Mouse (Mus musculus): ENCODE data around the gene Iscu.

DNA sequence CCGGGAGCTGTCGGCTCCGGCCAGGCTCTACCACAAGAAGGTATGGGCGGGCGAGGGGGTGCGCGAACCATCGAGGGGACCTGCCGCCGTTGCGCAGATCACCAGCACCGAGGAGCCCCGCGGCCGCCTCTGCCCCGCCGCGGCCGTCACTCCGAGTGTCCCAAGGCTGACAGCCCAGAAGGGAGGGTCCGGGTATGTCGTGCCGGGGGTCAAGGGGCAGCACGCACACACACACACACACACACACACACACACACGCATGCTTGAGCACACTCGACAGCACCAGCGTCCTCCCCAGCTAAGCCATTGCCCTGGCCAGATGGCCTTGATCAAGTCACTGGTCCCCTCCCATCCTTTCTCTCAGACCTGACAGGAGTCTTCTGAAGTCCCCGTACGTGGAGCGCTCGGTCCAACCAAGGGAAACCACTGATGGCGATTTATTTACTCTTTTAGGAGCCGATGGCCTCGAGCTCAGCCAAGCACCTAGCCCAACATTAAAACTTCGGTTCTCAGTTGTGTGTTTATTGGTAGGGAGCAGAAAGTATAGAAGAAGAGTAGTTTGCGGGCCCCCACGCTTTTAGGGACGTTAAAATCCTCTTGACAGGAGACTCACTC is 464 bp downstream of the Iscu start:
- TF ChIP-seq CTCF (IDR thresholded peaks at IDR 0.05; ENCODE audit: borderline replicate concordance, insufficient read depth, low read depth, low read length): no peak
- no peak for TF ChIP-seq POLR2A (IDR thresholded peaks at IDR 0.05; ENCODE audit: borderline replicate concordance, insufficient read depth, low read length)
